22 mouse cellular contexts compared by ENCODE assay signal in the genomic region with DNA sequence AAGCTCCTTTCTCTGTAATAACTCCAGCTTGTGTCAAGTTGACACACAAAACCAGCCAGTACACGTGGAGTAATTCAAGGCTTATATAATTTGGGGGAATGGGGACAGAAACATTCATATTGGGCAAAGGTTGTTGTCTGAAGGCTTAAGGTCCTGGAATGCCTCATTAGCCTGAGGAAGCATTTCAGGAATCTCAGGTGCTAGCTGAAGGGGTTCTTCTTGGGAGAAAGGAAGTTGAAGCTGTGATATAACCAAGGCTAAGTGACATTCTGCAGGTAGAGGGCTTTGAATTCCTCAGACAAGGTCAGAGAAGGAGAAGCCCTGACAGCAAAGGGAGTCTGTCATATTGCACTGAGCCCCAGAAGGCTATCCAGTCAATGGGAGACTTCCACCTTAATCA.
DNase-seq lines count a peak whose midpoint lies in the region; ATAC-seq and TF ChIP-seq lines count a peak whose summit lies in the region.
"Had no signal": no experiment of that assay in that cellular context is flagged by ENCODE, and none has a peak within 500 bp of the region (broad histone marks: within the 10 kb centered on the region; RNA-seq: fewer than 3 reads in every experiment).

No protein-coding gene starts in this region.

- H3K9ac ChIP-seq in lung, postnatal 0 days (replicated peaks; ENCODE audit: low read depth): no peak overlapping the region

- no peaks in the 10 kb centered on the region for H3K9me3 ChIP-seq in lung, postnatal 0 days (ENCODE audit: low read length)
- H3K9me3 ChIP-seq: G1E had no signal

- no peak overlapping the region for H3K27ac ChIP-seq in lung, postnatal 0 days (ENCODE audit: low read length)

- H3K4me1 ChIP-seq in lung, adult 2 months (ENCODE audit: control insufficient read depth, insufficient read depth, low read length): no peaks in the 10 kb centered on the region
- no peaks in the 10 kb centered on the region for H3K4me1 ChIP-seq in lung, postnatal 0 days (ENCODE audit: insufficient read depth, low read depth, low read length)

- no peaks in the 10 kb centered on the region for H3K27me3 ChIP-seq in lung, postnatal 0 days (replicated peaks; ENCODE audit: insufficient read depth, low read length)
- H3K27me3 ChIP-seq: CH12.LX had no signal

- H3K36me3 ChIP-seq in lung, postnatal 0 days (ENCODE audit: insufficient read depth, low read length): no peaks in the 10 kb centered on the region
- H3K36me3 ChIP-seq: G1E had no signal

- TF ChIP-seq CTCF in lung, adult 2 months (IDR thresholded peaks at IDR 0.05; ENCODE audit: insufficient read depth, low read length): no peak
- no peak for TF ChIP-seq CTCF in lung, postnatal 0 days (IDR thresholded peaks at IDR 0.05)

- peak; percentile 69; the same call in 1 of the 2 replicates for ATAC-seq in lung, postnatal 0 days
- ATAC-seq: activated CD4-positive, CD25-positive, alpha-beta regulatory T cell, adult 4 months; CD4-positive, CD25-positive, alpha-beta regulatory T cell, adult 4 months; Patski had no signal

- TF ChIP-seq EP300 in lung, postnatal 0 days (IDR thresholded peaks at IDR 0.05): peak; percentile 86

- no peak for TF ChIP-seq POLR2A in lung, adult 2 months (IDR thresholded peaks at IDR 0.05; ENCODE audit: borderline replicate concordance, extremely low read depth, low read depth, low read length)

- no peak overlapping the region for H3K4me3 ChIP-seq in lung, adult 2 months (replicated peaks; ENCODE audit: extremely low read depth, low read depth, low read length)
- no peak overlapping the region for H3K4me3 ChIP-seq in lung, postnatal 0 days (ENCODE audit: low read depth, low read length)

- DNase-seq in lung, adult 18-20 months: peak; percentile 6 to 13
- DNase-seq in lung, adult 2 months: no peak
- DNase-seq in lung, postnatal 0 days (ENCODE audit: low spot score): peak; percentile 12
- DNase-seq in lung, postnatal 10 days: no peak
- peak; percentile 39 for DNase-seq in lung, postnatal 25 days (ENCODE audit: low spot score)
- no peak for DNase-seq in lung, postnatal 4 days
- peak; percentile 21 for DNase-seq in lung, postnatal 36 days
- DNase-seq in lung, postnatal 14 days: no peak
- DNase-seq: adrenal gland, adult 2 months; adrenal gland, adult 8-10 months; adrenal gland, postnatal 10 days; adrenal gland, postnatal 14 days; adrenal gland, postnatal 25 days; adrenal gland, postnatal 36 days; B cell, adult 2 months; cerebellum, adult 11 months; cerebellum, adult 11-12 months had no signal

- 65% methylated on average over 1 of the region's 1 CpGs for WGBS in lung, adult 2 months
- 53% methylated on average over 1 of the region's 1 CpGs for WGBS in lung, postnatal 0 days

- no peak overlapping the region for H3K4me2 ChIP-seq in lung, postnatal 0 days (replicated peaks; ENCODE audit: low read depth, low read length)

Comparison
In these comparisons a context has a peak if more than half of its experiments do, and no peak if none do; other contexts are left out.
1. DNase-seq: peak in lung, adult 18-20 months (2 of 2), lung, postnatal 0 days (single experiment), lung, postnatal 25 days (single experiment) and lung, postnatal 36 days (single experiment); none in lung, adult 2 months (single experiment), lung, postnatal 10 days (single experiment), lung, postnatal 4 days (0 of 2) and lung, postnatal 14 days (single experiment).